In the genomic region with DNA sequence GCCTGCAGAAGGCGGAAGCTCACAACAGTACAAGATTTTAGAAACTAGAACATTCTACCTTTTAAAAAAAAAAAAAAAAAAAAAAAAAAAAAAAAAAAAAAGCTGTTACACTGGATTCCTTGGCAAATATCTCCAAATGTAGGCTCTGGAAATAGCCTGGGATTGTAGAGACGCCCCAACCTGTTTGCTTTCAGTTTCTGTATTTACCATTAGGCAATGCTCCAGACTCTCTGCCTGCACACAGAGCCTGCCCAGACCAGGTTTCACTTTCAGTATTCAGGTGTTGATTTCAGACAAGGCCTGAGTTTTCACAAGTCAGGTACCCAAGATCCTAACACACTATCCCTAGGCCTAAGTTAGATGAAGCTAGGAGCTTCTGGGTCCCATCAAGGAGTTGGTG, we compare ENCODE assay signal across 1 mouse cellular context.
A peak's percentile ranks its signal among the peaks of the same experiment; 100 is the strongest.
TF ChIP-seq lines count a peak whose summit lies in the region.

No protein-coding gene starts in this region.

TF ChIP-seq in CH12.LX, 34 proteins besides CTCF, POLR2A, EP300 and RAD21 (continued from another document):
- no peak for TF ChIP-seq KAT2A (IDR thresholded peaks at IDR 0.05; ENCODE audit: insufficient replicate concordance, low read length)
- TF ChIP-seq MYC (IDR thresholded peaks at IDR 0.05; ENCODE audit: low read depth, low read length): no peak
- no peak for TF ChIP-seq PAX5 (IDR thresholded peaks at IDR 0.05; ENCODE audit: low read length)
- no peak for TF ChIP-seq NELFE (IDR thresholded peaks at IDR 0.05; ENCODE audit: low read depth, low read length)
- no peak for TF ChIP-seq GABPA (IDR thresholded peaks at IDR 0.05; ENCODE audit: insufficient replicate concordance, low read depth, low read length)
- TF ChIP-seq MEF2A (IDR thresholded peaks at IDR 0.05; ENCODE audit: borderline replicate concordance, low read depth, low read length): 0 out of 2 replicates have a peak, but pooled peaks have one; percentile 38
- no peak for TF ChIP-seq UBTF (IDR thresholded peaks at IDR 0.05; ENCODE audit: low read depth, low read length)
- no peak for TF ChIP-seq USF1 (IDR thresholded peaks at IDR 0.05; ENCODE audit: low read depth, low read length)
- TF ChIP-seq ZNF384 (IDR thresholded peaks at IDR 0.05; ENCODE audit: low read depth, low read length): peak; percentile 79
- TF ChIP-seq ZC3H11A (IDR thresholded peaks at IDR 0.05; ENCODE audit: low read depth, low read length): no peak
- peak; percentile 2; the same call in 1 of the 2 replicates for TF ChIP-seq SMC3 (IDR thresholded peaks at IDR 0.05; ENCODE audit: low read depth, low read length)
- peak; percentile 55; the same call in 1 of the 2 replicates for TF ChIP-seq BHLHE40 (IDR thresholded peaks at IDR 0.05; ENCODE audit: low read depth, low read length)
- no peak; the same call in 1 of the 2 replicates for TF ChIP-seq MAZ (IDR thresholded peaks at IDR 0.05; ENCODE audit: low read depth, low read length)
- no peak for TF ChIP-seq ZMIZ1 (IDR thresholded peaks at IDR 0.05; ENCODE audit: low read depth, low read length)
- no peak for TF ChIP-seq JUND (conservative IDR thresholded peaks at IDR 0.05; ENCODE audit: low read depth, low read length)
- no peak for TF ChIP-seq RCOR1 (conservative IDR thresholded peaks at IDR 0.05; ENCODE audit: low read depth, low read length)
- TF ChIP-seq ELF1 (IDR thresholded peaks at IDR 0.05; ENCODE audit: low read depth, low read length): no peak
- TF ChIP-seq TBP (conservative IDR thresholded peaks at IDR 0.05; ENCODE audit: low read depth, low read length): no peak
- TF ChIP-seq CHD2 (IDR thresholded peaks at IDR 0.05; ENCODE audit: low read length): no peak
